Mouse (Mus musculus): Measurements from ENCODE around the gene Tcap. TPM values are rescaled to one million over a fixed set of nuclear protein-coding genes. Genes with fewer than 3 reads are reported as not detected.

Tcap gene
- polyA plus RNA-seq (2015; fragmentation: Nextera tagmentation; extraction: Ambion mirVana), result 0.17 TPM in 1 of 2 replicates, not detected in the other

GRCm38 (mm10) chr11:98383261-98384030 lies at the start of gene Tcap:
Tcap (plus strand) TSS chr11:98383811.

GRCm38 (mm10) chr11:98348083-98348961 lies 35.3 kb upstream of the Tcap start, which contains the start of gene Ppp1r1b:
Ppp1r1b (plus strand) TSS chr11:98348404.

DNA sequence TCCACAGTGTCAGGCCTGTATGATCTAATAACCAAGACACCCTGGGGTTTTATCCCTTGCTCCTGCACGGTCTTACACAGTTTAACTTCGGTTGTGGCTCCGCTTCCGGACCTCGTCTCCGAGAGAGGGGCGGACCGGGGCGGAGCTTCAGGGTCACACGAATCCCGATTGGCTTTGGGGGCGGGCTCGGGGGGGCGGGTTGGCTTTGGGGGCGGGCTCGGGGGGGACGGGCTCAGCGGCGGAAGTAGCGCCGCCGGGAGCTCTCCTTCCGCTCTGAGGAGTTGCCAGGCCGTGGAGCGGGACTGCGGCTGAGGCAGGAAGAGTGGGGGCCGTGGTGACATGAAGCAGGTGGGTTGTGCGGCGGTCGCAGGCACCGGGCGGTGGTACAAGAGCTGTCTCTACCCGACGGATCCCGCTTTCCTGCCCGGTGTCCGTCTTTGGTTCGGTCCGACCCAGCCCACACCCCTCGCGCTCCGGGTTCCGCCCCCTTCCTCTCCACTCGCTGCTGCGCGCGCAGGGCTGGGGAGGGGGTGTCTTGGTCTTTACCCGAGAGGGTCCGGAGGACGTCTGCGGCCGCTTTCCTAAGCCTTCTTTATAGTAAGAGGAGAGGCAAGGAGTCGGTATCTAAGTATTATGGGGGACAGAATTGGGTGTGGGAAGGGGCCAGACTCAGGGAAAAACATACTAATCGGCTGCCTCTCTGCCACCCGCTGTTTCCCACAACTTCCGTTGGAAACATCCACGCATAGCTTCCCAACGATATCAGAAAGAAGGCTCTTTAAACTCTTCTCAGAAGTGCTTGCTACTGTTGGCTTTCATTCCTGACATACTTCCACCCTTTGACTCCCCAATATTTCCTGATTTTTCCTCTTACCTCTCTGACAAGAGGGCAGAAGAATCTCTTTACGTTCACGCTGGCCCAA lies 25.2 kb upstream of the Tcap start, which contains the start of gene Stard3:
Gene Stard3, plus strand, starts transcription at position 208 of the 923 bp plus-strand sequence.

GRCm38 (mm10) chr11:98385638-98386585 lies 2.3 kb downstream of the Tcap start, which contains the start of gene Pnmt:
Pnmt (plus strand) TSS chr11:98386450.

GRCm38 (mm10) chr11:98400161-98400726 lies 16.6 kb downstream of the Tcap start, which contains the start of gene Pgap3:
Pgap3 (minus strand) TSS chr11:98400490.

GRCm38 (mm10) chr11:98412273-98412796 lies 28.7 kb downstream of the Tcap start, which contains the start of gene Erbb2:
Erbb2 (plus strand) TSS chr11:98412470.

Other genes with a start within 250 kb of the Tcap start
- gene Fbxl20, start 233.4 kb upstream of the Tcap start, polyA plus RNA-seq (2015; fragmentation: Nextera tagmentation; extraction: Ambion mirVana), result 8.3 and 11.1 TPM in 2 replicates
- gene Med1, start 190.5 kb upstream of the Tcap start, polyA plus RNA-seq (2015; fragmentation: Nextera tagmentation; extraction: Ambion mirVana), result 25.0 and 28.0 TPM in 2 replicates
- gene Cdk12, start 180.8 kb upstream of the Tcap start, polyA plus RNA-seq (2015; fragmentation: Nextera tagmentation; extraction: Ambion mirVana), result 4.1 and 4.5 TPM in 2 replicates
- not detected in 2 replicates for gene Neurod2, start 54.2 kb upstream of the Tcap start, polyA plus RNA-seq (2015; fragmentation: Nextera tagmentation; extraction: Ambion mirVana)
- 0.11 TPM in 1 of 2 replicates, not detected in the other for gene Ppp1r1b, start 35.4 kb upstream of the Tcap start, polyA plus RNA-seq (2015; fragmentation: Nextera tagmentation; extraction: Ambion mirVana)
- gene Stard3, start 25.4 kb upstream of the Tcap start, polyA plus RNA-seq (2015; fragmentation: Nextera tagmentation; extraction: Ambion mirVana), result 14.5 and 18.6 TPM in 2 replicates
- gene Pnmt, start 2.6 kb downstream of the Tcap start, polyA plus RNA-seq (2015; fragmentation: Nextera tagmentation; extraction: Ambion mirVana), result not detected in 2 replicates
- gene Pgap3, start 16.7 kb downstream of the Tcap start, polyA plus RNA-seq (2015; fragmentation: Nextera tagmentation; extraction: Ambion mirVana), result 4.9 and 5.2 TPM in 2 replicates
- 19.6 and 20.7 TPM in 2 replicates for gene Erbb2, start 28.7 kb downstream of the Tcap start, polyA plus RNA-seq (2015; fragmentation: Nextera tagmentation; extraction: Ambion mirVana)
- 68.4 and 69.1 TPM in 2 replicates for gene Mien1, start 55.2 kb downstream of the Tcap start, polyA plus RNA-seq (2015; fragmentation: Nextera tagmentation; extraction: Ambion mirVana)
- gene Grb7, start 62.6 kb downstream of the Tcap start, polyA plus RNA-seq (2015; fragmentation: Nextera tagmentation; extraction: Ambion mirVana), result 18.8 and 21.9 TPM in 2 replicates
- 2.3 and 2.8 TPM in 2 replicates for gene Ikzf3, start 162.2 kb downstream of the Tcap start, polyA plus RNA-seq (2015; fragmentation: Nextera tagmentation; extraction: Ambion mirVana)
- 0.16 and 0.56 TPM in 2 replicates for gene Zpbp2, start 167.3 kb downstream of the Tcap start, polyA plus RNA-seq (2015; fragmentation: Nextera tagmentation; extraction: Ambion mirVana)
- 49.1 and 50.2 TPM in 2 replicates for gene Ormdl3, start 203.6 kb downstream of the Tcap start, polyA plus RNA-seq (2015; fragmentation: Nextera tagmentation; extraction: Ambion mirVana)
- not detected in 2 replicates for gene Lrrc3c, start 214.5 kb downstream of the Tcap start, polyA plus RNA-seq (2015; fragmentation: Nextera tagmentation; extraction: Ambion mirVana)
- gene Gm12355, start 241.8 kb downstream of the Tcap start, polyA plus RNA-seq (2015; fragmentation: Nextera tagmentation; extraction: Ambion mirVana), result 0.51 and 0.59 TPM in 2 replicates
- not detected in 2 replicates for gene Gsdma3, start 242.5 kb downstream of the Tcap start, polyA plus RNA-seq (2015; fragmentation: Nextera tagmentation; extraction: Ambion mirVana)